Mouse (Mus musculus): Measurements from ENCODE around the gene Vwf. TPM values are rescaled to one million over a fixed set of nuclear protein-coding genes. Genes with fewer than 3 reads are reported as not detected.
A peak's percentile ranks its signal among the peaks of the same experiment; 100 is the strongest.

The Vwf gene
- polyA plus RNA-seq, 1 experiment from 2014 or later = 9.0 TPM

DNA sequence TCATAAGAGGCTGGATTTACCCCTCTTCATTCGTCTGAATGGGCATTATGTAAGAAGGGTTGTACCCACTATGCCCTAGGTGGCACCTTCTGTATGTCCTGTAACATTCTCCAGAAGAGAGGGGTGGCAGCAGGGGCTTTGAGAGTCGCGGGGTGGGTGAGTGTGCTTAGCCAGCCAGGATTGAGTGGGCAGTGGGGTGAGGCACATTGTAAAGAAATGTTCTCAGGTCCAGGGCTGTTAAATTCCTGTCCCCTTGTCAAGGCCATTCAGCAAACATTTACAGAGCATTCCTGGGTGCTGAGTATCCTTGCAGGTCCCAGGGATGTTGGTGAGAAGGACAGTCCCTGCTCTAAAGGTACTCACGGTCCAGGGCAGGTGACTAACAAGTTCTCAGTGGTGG, 7.0 kb downstream of the Vwf start:
- DNase-seq (ENCODE audit: low spot score) (no peak), ATAC-seq (replicated peaks; ENCODE audit: low FRiP score) (no peak)
- no peaks in the 10 kb centered on the region for H3K27me3 ChIP-seq (ENCODE audit: control insufficient read depth, insufficient read depth, low read length)
- WGBS = 85% methylated on average over 4 of the region's 4 CpGs
- no peak overlapping the region for H3K27ac ChIP-seq (ENCODE audit: low read depth, low read length)
- H3K4me3 ChIP-seq (ENCODE audit: low read depth, low read length) = no peak overlapping the region
- no peak overlapping the region for H3K4me2 ChIP-seq (ENCODE audit: low read depth, low read length, severe bottlenecking)
- no peaks in the 10 kb centered on the region for H3K4me1 ChIP-seq (replicated peaks; ENCODE audit: control insufficient read depth, insufficient read depth, low read length)
- no peaks in the 10 kb centered on the region for H3K9me3 ChIP-seq (ENCODE audit: control insufficient read depth, low read length)
- no peak overlapping the region for H3K9ac ChIP-seq (ENCODE audit: low read length)
- no peaks in the 10 kb centered on the region for H3K36me3 ChIP-seq (ENCODE audit: control insufficient read depth, insufficient read depth, low read length)

DNA sequence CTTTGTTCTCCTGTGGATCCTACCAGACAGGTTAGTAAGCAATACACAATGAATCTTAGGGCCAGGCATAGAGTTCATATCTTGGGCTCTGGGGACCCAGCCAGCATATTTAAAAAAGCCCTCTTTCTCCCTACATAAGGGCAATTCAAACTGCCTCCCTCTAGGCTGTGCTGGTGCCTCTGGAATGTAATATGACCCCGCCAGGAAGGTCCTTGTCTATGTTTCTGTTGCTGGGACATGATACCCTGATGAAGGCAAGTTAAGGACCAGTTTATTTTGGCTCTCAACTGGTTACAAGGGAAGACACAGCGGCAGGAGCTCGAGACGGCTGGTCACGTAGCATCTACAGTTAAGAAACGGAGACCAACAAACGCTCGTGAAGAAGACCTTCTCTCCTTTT, 12.3 kb downstream of the Vwf start:
- Histone ChIP-seq H3K27ac (ENCODE audit: low read depth, low read length) (no peak overlapping the region), H3K9me3 (ENCODE audit: control insufficient read depth, low read length) (no peaks in the 10 kb centered on the region), H3K4me1 (replicated peaks; ENCODE audit: control insufficient read depth, insufficient read depth, low read length) (no peaks in the 10 kb centered on the region), H3K27me3 (ENCODE audit: control insufficient read depth, insufficient read depth, low read length) (no peaks in the 10 kb centered on the region), H3K9ac (ENCODE audit: low read length) (no peak overlapping the region), H3K36me3 (ENCODE audit: control insufficient read depth, insufficient read depth, low read length) (no peaks in the 10 kb centered on the region), H3K4me2 (ENCODE audit: low read depth, low read length, severe bottlenecking) (no peak overlapping the region), H3K4me3 (ENCODE audit: low read depth, low read length) (no peak overlapping the region)
- ATAC-seq (replicated peaks; ENCODE audit: low FRiP score) = no peak
- 91% methylated on average over 8 of the region's 8 CpGs for WGBS
- DNase-seq (ENCODE audit: low spot score) = no peak

DNA sequence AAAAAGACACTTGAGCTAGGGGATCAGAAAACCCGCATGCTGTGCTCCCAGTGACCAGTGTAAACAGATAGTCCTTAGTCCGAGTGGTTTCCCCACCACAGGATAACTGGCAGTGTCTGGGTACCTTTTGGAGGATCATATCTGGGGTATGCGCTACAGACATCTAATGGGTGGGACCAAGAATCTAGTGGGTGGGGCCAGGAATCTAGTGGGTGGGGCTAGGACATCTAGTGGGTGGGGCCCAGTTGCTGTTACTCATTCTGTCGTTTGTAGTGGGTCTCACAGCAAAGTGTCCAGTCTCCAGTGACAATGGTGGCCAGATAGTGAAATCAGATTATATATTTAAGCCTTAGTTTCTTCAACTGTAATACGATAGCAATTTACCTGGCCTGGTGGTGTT, 14.5 kb downstream of the Vwf start:
- Histone ChIP-seq H3K27ac (ENCODE audit: low read depth, low read length) (no peak overlapping the region), H3K4me2 (ENCODE audit: low read depth, low read length, severe bottlenecking) (no peak overlapping the region), H3K4me1 (replicated peaks; ENCODE audit: control insufficient read depth, insufficient read depth, low read length) (no peaks in the 10 kb centered on the region), H3K27me3 (ENCODE audit: control insufficient read depth, insufficient read depth, low read length) (no peaks in the 10 kb centered on the region), H3K4me3 (ENCODE audit: low read depth, low read length) (no peak overlapping the region), H3K9ac (ENCODE audit: low read length) (no peak overlapping the region), H3K9me3 (ENCODE audit: control insufficient read depth, low read length) (no peaks in the 10 kb centered on the region), H3K36me3 (ENCODE audit: control insufficient read depth, insufficient read depth, low read length) (no peaks in the 10 kb centered on the region)
- no peak for DNase-seq (ENCODE audit: low spot score)
- WGBS = 80% methylated on average over 5 of the region's 5 CpGs
- no peak for ATAC-seq (replicated peaks; ENCODE audit: low FRiP score)

GRCm38 (mm10) chr6:125561521-125561920, 14.9 kb downstream of the Vwf start:
- 87% methylated on average over 2 of the region's 2 CpGs for WGBS
- H3K27ac ChIP-seq (ENCODE audit: low read depth, low read length) = no peak overlapping the region
- no peaks in the 10 kb centered on the region for H3K36me3 ChIP-seq (ENCODE audit: control insufficient read depth, insufficient read depth, low read length)
- ATAC-seq (replicated peaks; ENCODE audit: low FRiP score) (no peak), DNase-seq (ENCODE audit: low spot score) (no peak)
- no peak overlapping the region for H3K9ac ChIP-seq (ENCODE audit: low read length)
- H3K27me3 ChIP-seq (ENCODE audit: control insufficient read depth, insufficient read depth, low read length) = no peaks in the 10 kb centered on the region
- H3K4me3 ChIP-seq (ENCODE audit: low read depth, low read length) = no peak overlapping the region
- no peaks in the 10 kb centered on the region for H3K4me1 ChIP-seq (replicated peaks; ENCODE audit: control insufficient read depth, insufficient read depth, low read length)
- no peaks in the 10 kb centered on the region for H3K9me3 ChIP-seq (ENCODE audit: control insufficient read depth, low read length)
- no peak overlapping the region for H3K4me2 ChIP-seq (ENCODE audit: low read depth, low read length, severe bottlenecking)

- no peaks in the 10 kb centered on the region for H3K36me3 ChIP-seq (ENCODE audit: control insufficient read depth, insufficient read depth, low read length)
- H3K4me2 ChIP-seq (ENCODE audit: low read depth, low read length, severe bottlenecking) = no peak overlapping the region
- no peak overlapping the region for H3K9ac ChIP-seq (ENCODE audit: low read length)
- ATAC-seq (replicated peaks; ENCODE audit: low FRiP score) = no peak
- no peak overlapping the region for H3K4me3 ChIP-seq (ENCODE audit: low read depth, low read length)
- DNase-seq (ENCODE audit: low spot score) = no peak
- no peak overlapping the region for H3K27ac ChIP-seq (ENCODE audit: low read depth, low read length)
- H3K4me1 ChIP-seq (replicated peaks; ENCODE audit: control insufficient read depth, insufficient read depth, low read length) = no peaks in the 10 kb centered on the region
- no peaks in the 10 kb centered on the region for H3K27me3 ChIP-seq (ENCODE audit: control insufficient read depth, insufficient read depth, low read length)
- no peaks in the 10 kb centered on the region for H3K9me3 ChIP-seq (ENCODE audit: control insufficient read depth, low read length)
- WGBS = 72% methylated on average over 7 of the region's 7 CpGs
Observed at GRCm38 (mm10) chr6:125564812-125565281, 18.3 kb downstream of the Vwf start.

GRCm38 (mm10) chr6:125565326-125565725, 18.8 kb downstream of the Vwf start:
- H3K27ac ChIP-seq (ENCODE audit: low read depth, low read length) = no peak overlapping the region
- no peak for DNase-seq (ENCODE audit: low spot score)
- WGBS = 85% methylated on average over 6 of the region's 6 CpGs
- no peak overlapping the region for H3K9ac ChIP-seq (ENCODE audit: low read length)
- H3K4me1 ChIP-seq (replicated peaks; ENCODE audit: control insufficient read depth, insufficient read depth, low read length) = no peaks in the 10 kb centered on the region
- ATAC-seq (replicated peaks; ENCODE audit: low FRiP score) = no peak
- H3K9me3 ChIP-seq (ENCODE audit: control insufficient read depth, low read length) = no peaks in the 10 kb centered on the region
- no peak overlapping the region for H3K4me3 ChIP-seq (ENCODE audit: low read depth, low read length)
- no peaks in the 10 kb centered on the region for H3K36me3 ChIP-seq (ENCODE audit: control insufficient read depth, insufficient read depth, low read length)
- no peaks in the 10 kb centered on the region for H3K27me3 ChIP-seq (ENCODE audit: control insufficient read depth, insufficient read depth, low read length)
- H3K4me2 ChIP-seq (ENCODE audit: low read depth, low read length, severe bottlenecking) = no peak overlapping the region

- Histone ChIP-seq H3K9me3 (ENCODE audit: control insufficient read depth, low read length) (no peaks in the 10 kb centered on the region), H3K4me2 (ENCODE audit: low read depth, low read length, severe bottlenecking) (no peak overlapping the region), H3K9ac (ENCODE audit: low read length) (no peak overlapping the region), H3K4me3 (ENCODE audit: low read depth, low read length) (no peak overlapping the region), H3K27me3 (ENCODE audit: control insufficient read depth, insufficient read depth, low read length) (no peaks in the 10 kb centered on the region), H3K27ac (ENCODE audit: low read depth, low read length) (no peak overlapping the region), H3K4me1 (replicated peaks; ENCODE audit: control insufficient read depth, insufficient read depth, low read length) (no peaks in the 10 kb centered on the region), H3K36me3 (ENCODE audit: control insufficient read depth, insufficient read depth, low read length) (no peaks in the 10 kb centered on the region)
- no peak for DNase-seq (ENCODE audit: low spot score)
- 92% methylated on average over 3 of the region's 3 CpGs for WGBS
- no peak for ATAC-seq (replicated peaks; ENCODE audit: low FRiP score)
Observed at GRCm38 (mm10) chr6:125566656-125567055, 20.1 kb downstream of the Vwf start.

- Histone ChIP-seq H3K27ac (ENCODE audit: low read depth, low read length) (no peak overlapping the region), H3K4me1 (replicated peaks; ENCODE audit: control insufficient read depth, insufficient read depth, low read length) (peaks cover 2% of the 10 kb centered on the region; the same call in 1 of the 2 replicates), H3K4me2 (ENCODE audit: low read depth, low read length, severe bottlenecking) (no peak overlapping the region), H3K9me3 (ENCODE audit: control insufficient read depth, low read length) (no peaks in the 10 kb centered on the region), H3K9ac (ENCODE audit: low read length) (no peak overlapping the region), H3K27me3 (ENCODE audit: control insufficient read depth, insufficient read depth, low read length) (no peaks in the 10 kb centered on the region), H3K36me3 (ENCODE audit: control insufficient read depth, insufficient read depth, low read length) (no peaks in the 10 kb centered on the region), H3K4me3 (ENCODE audit: low read depth, low read length) (no peak overlapping the region)
- ATAC-seq (replicated peaks; ENCODE audit: low FRiP score) (no peak), DNase-seq (ENCODE audit: low spot score) (no peak)
- 96% methylated on average over 2 of the region's 2 CpGs for WGBS
Observed at GRCm38 (mm10) chr6:125568381-125568780, 21.8 kb downstream of the Vwf start.

DNA sequence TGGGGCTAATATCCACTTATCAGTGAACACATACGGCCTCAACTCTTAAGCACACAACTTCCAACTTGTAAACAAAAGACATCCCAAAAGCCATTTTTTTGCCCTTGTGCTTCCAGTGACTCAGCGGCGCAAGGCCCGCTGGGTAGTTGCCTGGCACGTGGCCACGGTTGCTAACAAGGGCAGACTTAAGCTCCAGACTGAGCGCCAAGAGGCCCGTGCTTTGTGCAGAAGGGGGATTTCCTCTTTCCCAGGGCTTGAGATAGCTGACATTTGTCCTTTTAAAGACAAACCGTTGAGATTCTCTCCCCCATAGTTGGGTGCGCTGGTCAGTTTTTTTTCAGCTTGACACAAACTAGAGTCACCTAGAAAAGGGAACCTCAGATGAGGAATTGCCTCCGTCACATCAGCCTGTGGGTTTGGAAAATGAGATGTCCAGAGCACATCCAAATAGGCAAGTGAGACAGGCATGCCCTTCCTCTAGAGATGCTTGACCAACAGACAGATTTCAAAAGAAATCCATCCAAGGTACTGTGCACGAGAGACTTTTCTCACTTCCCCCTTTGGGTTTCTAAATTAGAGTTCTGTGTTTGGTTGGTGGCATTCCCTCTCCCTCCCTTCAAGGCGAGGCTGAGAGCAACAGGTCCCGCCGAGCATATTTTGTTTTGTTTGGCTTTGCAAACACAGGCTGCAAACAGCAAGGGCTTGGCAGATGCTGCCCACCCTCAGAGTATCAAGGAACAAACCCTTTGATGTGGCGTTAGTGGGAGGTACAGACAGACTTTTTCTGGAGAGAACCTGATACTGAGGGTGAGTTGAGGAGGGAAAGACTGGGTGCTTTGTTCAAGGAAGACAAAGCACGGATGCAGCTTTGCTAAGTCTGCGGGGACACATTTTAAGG, 26.0 kb downstream of the Vwf start:
- Histone ChIP-seq H3K27ac (ENCODE audit: low read depth, low read length) (no peak overlapping the region), H3K9me3 (ENCODE audit: control insufficient read depth, low read length) (no peaks in the 10 kb centered on the region), H3K27me3 (ENCODE audit: control insufficient read depth, insufficient read depth, low read length) (no peaks in the 10 kb centered on the region), H3K9ac (ENCODE audit: low read length) (peak overlapping the region; percentile 31; the same call in 1 of the 2 replicates), H3K4me2 (ENCODE audit: low read depth, low read length, severe bottlenecking) (peak overlapping the region; percentile 53), H3K36me3 (ENCODE audit: control insufficient read depth, insufficient read depth, low read length) (no peaks in the 10 kb centered on the region), H3K4me1 (replicated peaks; ENCODE audit: control insufficient read depth, insufficient read depth, low read length) (peaks cover 4% of the 10 kb centered on the region; the same call in 1 of the 2 replicates), H3K4me3 (ENCODE audit: low read depth, low read length) (peak overlapping the region; percentile 23)
- WGBS = 50% methylated on average over 18 of the region's 18 CpGs
- ATAC-seq (replicated peaks; ENCODE audit: low FRiP score) = peak; percentile 68
- no peak for DNase-seq (ENCODE audit: low spot score)
